Mouse (Mus musculus) retina, postnatal 7 days (tissue): ENCODE measurements around the gene Gpr107.

Source experiments
- DNase-seq: peaks from one replicate; pipeline ENCODE4 v3.0.0-alpha.2; 2012; ENCODE audit warnings: low read depth, low spot score

Gene Gpr107

DNA sequence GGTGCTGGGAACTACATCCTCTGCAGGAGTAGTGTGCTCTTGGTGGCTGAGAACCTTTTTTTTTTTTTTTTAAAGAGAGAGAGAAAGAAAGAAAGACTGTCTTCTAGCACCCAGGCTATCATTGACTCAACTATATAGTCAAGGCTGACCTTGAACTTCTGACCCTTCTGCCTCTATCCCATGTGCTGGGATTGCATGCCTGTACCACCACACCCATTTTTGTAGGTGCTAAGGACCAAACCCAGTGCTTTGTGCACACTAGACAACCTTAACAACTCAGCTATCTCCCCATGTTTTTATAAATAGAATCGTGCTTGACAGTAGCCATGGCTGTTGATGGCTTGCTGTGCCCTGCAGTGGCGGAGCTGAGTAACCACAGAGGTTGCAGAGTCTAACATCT, 47.9 kb downstream of the Gpr107 start:
- no peak for DNase-seq

DNA sequence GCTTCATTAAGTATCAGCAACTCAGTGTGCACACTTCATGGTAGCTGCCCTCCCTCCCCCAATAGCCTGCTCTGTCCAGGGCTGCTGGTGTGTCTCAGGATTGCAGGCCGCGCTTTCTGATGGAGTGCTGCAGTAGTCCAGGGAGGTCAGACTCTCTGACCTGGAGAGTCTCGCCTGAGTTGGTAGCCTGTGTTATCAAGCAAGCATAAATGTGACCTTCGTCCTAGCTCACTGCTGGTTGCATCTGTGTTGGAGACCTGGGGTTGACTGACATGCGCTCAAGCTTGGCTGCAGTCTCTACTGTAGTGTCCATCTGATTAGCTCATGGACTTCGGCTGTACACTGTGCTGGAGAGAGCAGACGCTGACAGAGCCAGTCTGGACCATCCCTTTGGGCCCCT, 49.7 kb downstream of the Gpr107 start:
- no peak for DNase-seq

DNA sequence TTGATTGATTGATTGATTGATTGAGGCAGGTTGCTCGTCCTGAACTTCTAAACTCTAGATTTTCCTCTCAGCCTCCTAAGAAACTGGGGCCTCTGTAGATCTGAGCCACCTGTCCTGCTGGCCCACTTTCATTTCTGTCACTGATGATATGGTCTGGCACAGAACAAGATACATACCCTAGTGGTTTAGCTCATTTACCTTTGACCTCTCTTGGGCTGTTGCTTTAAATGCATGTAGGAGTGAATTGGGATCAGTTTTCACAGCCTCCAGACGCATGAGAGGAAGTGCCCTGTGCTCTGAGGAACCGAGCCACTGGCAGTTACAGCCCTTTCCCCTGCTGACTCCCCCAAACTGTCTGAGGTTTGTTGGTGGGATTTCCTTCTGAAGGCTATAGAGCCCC, 50.2 kb downstream of the Gpr107 start:
- no peak for DNase-seq

DNA sequence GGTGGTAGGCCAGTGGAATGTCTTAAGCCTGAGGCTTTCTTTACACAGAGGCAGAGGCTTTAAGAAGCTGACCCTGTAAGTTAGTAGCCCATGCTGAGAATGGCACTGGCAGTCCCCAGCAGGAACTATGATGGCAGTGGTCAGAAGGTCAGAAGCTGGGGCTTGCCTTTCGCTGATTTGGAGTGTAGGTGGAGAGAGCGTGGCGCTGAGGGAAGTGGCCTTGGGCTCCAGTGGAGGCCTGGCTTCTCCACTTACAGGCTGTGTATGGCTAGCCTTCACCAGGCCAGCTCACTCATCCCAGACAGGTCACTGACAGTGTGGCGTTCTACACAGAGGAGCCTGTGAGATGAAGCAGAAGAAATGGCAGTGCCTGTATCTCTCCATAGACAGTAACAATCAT, 50.8 kb downstream of the Gpr107 start:
- DNase-seq, result no peak

DNA sequence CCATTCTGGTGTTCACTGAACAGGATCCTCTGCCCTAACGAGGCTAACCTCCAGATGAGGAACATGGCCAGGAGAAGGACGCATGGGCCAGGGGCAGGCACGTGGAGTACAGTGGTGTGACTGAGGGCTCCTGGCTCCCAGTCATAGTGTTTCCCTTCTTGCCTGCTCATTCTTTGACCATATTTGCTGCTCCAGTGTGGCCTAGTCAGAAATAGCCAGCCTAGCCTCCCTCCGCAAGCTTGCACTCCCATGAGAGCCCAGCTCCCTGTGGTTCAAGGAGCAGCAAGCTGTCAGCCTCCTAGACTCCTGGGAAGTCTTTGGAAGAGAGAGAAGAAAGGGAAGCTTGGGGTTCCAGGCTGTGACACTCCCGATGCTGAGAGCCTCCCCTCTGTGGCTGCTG, 52.6 kb downstream of the Gpr107 start:
- DNase-seq, result no peak

DNA sequence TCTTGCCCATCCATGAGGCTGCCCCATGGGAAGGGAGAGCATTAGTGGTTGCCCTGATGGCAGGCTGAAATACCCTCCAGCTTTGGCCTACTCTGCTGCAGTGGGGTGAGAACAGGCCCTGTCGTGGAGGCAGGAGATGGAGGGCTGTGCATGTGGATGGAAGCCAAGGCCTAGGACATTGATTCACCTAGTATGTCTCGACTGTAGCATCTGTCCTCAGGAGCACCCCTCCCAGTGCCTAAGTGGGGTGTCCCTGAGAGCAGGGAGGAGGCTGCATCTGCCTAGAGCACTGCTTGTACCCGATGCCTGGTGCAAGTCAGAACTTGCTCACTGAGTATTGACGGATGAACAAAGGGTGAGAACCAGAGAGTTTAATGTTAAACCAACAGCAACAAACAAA, 54.1 kb downstream of the Gpr107 start:
- DNase-seq, result no peak

DNA sequence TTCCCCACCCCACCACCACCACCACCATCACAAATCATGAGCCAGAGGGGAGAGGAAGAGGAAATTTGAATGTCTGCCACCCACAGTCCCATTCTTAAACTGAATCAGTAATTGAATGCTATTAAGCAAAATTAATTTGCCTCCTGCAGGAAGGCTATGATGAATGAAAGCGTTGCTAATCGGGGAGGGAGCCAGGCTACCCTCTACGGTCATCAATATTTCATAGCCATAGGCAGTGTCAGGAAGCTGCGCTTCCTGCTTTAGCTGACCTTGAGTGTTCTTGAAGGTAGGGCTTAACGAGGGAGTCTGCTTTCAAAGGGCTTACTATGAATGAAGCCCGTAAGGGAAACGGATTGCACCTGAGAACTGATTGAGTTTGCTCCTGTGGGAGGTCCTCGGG, 54.8 kb downstream of the Gpr107 start:
- DNase-seq, result no peak

DNA sequence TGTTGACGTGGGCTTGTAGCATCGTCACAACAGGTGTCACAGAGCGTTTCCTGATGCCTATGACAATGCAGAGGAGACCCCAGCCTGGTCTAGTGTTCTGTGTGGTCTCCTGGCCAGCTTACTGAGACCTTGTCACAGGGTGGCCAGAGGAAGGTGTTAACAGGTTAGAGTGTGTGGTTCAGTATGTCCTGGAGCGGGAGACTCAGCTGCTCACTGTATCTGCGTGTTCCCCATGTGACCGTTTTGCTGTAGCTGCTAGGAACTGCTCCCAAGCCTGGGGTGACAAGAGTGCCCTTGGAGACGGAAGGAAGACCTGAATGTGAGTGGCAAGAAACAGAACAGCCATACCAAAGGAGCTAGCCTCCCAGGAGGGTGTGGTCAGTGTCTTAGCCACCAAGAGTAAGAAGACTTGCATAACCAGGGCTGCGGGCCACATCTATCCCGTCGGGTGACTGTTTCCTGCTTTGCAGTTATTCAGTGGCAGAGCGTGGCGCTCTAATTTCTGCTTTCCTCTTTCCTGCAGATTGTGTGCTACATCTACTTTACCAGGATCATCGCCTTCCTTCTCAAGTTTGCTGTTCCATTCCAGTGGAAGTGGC, 56.5 kb downstream of the Gpr107 start:
- DNase-seq, result no peak

DNA sequence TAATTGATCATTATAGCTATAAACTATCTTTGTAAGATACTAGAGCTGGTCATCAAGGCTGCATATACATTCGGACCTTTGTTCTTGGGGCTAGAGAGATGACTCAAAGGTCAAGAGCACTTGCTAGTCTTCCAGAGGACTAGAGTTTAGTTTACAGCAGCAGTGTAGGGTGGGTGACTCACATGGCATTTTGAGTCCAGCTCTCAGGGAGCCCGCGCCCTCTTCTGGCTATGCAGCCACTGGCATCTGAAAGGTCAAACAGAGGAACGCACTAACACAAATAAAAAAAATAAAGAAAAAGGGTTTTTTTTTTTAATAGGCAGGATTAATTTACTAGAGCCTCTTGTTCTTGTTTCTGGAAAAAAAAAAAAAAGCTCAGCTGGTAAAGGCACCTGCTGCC, 57.4 kb downstream of the Gpr107 start:
- no peak for DNase-seq

DNA sequence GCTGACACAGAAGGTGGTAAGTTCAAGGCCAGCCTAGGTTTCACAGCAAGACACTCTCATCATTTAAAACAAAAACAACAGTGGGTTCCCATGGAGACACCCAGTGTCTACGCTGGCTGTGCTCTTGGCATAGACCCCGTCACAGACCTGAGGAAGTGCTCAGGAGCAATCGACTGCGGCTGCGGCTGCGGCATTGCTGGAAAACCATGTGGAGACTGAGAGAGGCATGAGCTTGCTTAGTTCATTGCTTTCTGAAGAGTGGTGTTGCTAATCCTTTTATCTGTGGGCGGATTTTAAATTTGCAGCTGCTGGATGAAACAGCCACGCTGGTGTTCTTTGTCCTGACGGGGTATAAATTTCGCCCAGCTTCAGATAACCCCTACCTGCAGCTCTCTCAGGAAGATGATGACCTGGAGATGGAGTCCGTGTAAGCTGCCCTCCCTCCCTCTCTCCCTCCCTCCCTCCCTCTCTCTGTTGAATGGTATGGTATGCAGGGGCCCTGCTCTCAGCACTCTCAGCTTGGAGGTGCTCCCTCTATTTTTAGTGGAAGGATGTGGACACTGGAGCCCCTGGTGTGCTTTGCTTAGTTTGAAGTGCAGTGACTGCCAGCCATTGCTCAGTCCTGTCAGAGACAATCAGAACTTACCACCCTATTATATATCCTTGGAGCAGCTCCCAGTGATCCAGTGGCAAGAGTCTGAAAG, 58.2 kb downstream of the Gpr107 start:
- DNase-seq, result no peak

DNA sequence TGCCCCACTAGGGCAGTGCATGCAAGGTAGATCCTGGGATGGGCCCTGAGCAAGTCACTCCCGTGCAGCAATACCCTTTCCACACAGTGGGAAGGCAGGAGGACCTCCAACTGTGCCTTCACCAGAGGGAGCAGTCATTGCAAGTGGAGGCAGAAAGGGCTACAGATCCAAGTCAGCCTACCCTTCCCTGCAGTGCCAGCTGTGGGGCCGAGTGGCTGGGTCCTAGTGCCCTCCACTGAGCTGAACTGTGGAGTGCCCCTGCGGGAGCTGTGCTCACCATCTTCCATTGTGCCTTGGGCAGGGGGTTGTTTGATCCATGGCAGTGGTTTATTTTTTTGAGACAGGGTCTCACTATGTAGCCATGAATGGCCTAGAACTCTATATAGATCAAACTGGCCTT, 59.1 kb downstream of the Gpr107 start:
- no peak for DNase-seq

DNA sequence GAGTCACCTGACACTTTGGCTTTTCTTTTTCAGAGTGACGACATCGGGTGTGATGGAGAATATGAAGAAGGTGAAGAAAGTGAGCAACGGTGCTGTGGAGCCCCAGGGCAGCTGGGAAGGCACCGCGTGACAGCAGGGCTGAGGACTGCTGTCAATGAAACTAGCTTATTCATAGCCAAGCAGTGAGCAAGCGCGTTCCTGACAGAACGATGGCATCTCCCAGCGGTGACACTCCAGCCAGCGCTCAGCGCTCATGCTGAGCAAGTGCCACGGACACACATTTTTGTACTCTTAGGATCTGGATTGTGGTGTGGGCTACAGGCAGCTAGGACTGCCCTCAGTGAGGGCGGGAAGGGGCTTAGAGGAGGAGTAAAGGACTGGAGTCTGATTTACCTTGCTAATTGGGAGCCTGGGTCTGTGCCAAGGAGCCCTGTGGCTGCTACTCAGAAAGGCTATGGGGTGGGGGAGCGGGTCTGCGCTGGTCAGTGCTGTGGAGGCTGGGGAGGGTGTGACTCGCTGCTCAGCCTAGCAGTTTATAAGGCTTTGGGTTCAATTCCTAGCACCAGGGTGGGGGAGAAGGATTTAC, 62.2 kb downstream of the Gpr107 start:
- DNase-seq, result no peak

DNA sequence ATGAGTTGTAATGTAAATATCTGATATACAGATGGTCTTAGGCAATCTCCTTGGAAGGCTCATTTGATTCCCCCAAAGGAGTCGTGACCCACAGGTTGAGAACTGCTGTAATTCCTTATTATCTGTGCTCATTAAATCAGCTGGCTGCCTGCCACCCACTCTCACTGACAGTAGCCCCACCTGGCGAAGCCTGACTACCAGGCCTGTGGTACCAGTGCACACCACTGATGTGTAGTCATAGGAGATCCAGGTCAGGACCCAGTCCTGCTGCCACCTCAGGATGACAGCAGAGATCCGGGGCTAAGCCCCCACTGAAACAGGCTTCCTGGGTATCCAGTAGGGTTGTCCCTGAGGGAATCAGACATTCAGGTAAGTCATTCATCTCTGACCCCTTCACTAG, 66.5 kb downstream of the Gpr107 start:
- DNase-seq, result no peak

DNA sequence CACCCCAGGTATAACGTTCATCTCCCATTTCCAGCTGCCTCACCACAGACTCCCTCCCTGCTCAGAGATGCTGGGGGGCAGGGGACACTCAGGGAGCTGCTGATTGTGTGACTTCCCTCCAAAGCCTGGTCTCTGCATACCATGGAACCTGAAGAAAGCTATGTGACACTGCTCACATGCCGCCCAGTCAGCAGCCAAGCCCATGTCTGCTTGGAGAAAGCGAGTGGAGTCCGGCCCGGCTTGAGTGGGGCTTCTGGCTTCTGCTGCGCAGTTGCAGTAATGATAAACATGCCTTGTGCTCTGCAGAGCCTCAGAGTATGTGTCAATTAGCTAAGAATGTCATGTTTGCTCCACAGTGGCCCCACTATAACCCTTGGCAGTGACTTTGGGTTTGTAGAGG, 67.4 kb downstream of the Gpr107 start:
- DNase-seq, result no peak

DNA sequence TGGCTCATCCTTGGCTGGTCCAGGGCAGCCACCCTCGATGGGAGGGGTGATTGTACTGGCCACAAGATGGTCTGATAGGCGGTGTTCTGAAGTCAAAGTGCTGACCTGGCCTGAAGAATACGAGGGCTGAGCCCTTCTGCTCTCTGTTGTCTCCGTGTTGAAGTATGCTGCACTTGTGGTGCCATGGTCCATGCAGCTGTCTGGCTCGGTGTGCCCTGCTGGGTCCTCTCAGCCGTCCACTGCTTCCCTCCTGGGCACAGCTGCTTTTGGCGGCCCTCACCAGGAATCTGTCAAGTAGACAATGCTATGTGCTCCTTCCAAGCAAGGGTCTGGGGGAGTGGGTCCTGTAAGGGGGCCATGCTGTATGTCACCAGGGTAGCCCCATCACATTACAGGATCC, 68.7 kb downstream of the Gpr107 start:
- no peak for DNase-seq

DNA sequence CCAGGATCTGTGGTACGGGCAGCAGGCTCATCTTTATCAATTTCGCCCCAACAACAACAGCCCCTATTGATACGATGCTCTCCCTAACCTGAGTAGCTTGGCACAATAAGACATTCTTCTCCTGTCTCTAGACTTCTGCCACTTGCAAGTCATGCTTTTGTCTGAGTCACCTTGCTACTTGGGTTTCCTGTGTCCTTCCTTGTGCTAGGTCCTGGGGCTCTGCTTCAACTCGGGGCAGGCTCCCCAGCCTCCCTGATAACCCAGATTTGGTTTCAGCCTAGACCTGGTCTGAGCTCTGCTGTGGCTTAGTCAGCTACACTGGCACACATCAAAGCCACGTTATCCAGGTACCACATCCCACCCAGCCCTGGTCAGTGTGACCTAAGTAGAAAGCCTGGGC, 69.5 kb downstream of the Gpr107 start:
- no peak for DNase-seq

DNA sequence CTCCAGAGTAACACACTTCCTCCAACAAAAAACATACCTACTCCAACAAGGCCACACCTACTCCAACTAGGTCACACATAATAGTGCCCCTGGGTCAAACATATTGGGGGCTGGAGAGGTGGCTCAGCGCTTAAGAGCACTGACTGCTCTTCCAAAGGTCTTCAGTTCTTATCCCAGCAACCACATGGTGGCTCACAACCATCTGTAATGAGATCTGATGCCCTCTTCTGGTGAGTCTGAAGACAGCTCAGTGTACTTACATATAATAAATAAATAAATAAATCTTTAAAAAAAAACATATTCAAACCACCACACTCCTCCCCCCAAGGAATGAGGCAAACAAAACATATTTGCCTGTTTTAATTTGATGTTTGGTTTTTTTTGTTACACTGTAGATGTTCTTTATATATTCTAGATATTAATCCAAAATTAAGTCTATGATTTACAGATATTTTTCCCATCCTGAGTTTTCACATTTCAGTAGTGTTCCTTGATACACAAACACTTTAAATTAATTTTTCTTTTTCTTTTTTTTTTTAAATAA, 76.7 kb downstream of the Gpr107 start:
- DNase-seq, result no peak

DNA sequence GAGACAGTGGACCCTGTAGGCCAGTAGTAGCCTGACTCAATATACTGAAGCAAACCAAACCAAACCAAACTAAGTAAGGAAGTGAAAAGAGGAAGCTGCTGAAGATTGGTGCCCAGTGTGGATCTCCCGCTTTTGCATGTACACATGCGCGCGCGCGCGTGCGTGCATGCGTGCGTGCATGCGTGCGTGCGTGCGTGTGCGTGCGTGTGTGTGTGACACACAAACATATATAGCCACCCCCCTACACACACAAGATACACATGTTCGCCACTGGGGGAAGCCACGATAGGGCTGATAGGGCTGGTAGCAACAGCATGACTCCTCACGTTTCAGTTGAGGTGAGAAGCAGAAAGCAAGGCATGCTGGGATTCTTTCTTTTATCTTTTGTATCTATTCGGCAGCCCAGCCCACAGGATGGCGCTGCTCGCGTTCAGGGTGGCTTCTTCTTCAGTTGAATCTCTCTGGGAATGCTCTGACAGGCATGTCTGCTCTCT, 87.1 kb downstream of the Gpr107 start:
- DNase-seq, result no peak

DNA sequence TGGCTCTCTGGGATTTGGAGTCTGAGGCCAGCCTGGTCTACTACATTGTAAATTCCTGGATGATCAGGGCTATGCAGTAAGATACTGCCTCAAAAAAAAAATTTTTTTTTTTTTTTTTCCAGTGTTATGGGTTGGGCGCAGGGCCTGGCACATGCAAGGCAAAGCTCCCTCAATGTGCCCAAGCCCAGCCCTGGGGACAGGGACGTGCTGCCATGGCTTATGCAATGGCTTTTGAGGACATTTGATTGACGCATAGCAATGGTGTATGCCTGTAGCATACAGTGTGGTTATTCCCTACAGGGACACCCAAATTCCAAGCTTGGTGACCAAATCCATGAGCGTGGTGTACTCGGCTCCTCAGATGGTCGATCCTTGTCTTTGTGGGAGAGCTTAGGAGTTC, 87.7 kb downstream of the Gpr107 start:
- DNase-seq, result no peak

DNA sequence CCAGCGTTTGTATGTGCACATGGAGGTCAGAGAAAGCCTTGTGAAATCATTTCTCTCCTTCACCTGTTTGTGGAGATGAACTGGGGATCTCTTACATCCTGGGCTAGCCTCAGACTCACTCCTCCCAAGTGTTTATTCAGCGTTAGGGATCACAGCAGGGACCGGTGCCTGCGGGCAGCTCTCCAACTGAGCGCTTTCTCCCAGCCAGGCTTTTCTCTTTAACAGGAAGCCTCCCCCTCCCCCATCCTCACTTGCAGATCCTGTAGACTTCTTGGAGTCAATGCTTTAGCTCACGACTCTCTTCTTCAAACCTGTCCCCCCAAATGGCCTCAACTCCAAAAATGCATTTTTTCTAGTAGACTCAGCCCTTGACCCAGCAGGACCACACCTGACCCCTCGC, 89.5 kb downstream of the Gpr107 start:
- no peak for DNase-seq

DNA sequence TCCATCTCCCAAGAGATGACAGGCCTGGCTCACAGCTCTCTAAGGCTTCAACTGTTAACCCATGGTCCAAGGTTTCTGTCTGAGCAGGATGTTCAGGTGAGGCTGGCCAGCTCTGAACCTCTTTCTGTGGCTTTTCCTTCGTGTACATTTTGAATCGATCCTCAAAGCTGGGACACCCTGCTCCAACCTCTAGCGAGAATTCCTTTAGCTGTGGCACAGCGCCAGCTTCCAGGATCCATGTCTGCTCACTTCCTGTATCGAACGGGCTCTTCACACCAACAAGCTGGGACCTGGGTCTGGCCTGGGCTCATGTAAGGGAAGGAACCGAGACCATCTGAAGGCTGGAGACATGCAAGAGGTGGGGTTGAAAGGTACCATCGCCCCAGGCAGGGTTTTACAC, 92.1 kb downstream of the Gpr107 start:
- no peak for DNase-seq

DNA sequence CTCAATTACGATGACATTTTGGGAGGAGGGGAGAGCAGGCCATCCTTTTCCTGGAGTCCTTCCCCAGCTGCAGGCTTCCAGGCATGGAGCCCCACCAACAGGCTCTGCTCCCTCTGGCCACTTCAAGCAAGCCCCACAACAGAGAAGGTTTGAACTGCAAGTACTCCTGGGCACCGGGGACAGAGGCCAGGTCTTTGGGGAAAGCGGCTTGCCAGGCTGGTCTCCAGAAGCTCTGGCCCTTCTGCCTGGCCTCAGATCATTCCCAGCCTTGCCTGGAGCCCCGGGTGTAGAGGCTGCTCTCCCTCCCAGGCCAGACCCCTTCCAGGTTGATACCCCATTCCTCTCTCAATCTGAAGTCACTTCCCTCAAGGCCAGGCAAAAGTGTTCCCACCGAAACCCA, 92.9 kb downstream of the Gpr107 start:
- no peak for DNase-seq

DNA sequence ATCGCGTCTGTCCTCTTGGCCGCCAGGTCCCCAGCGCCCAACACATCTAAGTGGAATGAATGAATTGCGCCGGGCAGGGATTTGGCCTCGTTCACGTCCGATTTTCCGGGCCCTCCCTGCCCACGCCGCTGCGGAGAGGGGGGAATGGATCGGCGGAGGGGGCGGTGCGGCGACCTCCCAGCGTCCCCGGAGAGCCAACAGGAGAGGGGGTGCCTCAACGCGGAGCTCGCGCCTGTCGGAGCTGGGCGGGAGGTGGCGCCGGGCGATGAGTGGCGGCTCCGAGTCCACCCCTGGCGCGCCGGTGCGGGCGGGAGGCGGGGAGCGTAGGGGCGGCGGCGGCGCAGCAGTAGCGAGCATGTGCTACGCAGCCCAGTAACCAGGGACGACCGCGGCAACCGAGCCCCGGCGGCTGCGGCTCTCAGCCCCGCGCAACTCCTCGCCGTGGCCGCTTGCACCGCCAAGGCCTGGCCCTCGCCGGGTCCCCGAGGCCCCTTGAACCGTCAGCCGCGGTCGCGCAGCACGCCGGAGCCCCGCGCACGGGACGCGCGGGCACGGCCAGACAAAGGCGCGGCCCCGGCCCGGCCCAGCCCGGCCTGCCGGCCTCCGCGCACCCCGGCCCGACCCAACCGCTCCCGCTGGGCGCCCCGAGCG, 93.5 kb downstream of the Gpr107 start, which contains the start of gene Ncs1:
Gene Ncs1, plus strand, starts transcription at position 333 of the 651 bp plus-strand sequence.
- peak; percentile 55 for DNase-seq
